Mouse (Mus musculus) forebrain, embryonic 13.5 days (tissue): ENCODE results near the gene Soat1. TPM values are rescaled to one million over a fixed set of nuclear protein-coding genes. Genes with fewer than 3 reads are reported as not detected.
A peak's percentile ranks its signal among the peaks of the same experiment; 100 is the strongest.

Source experiments
- ATAC-seq: fragments of 200-750 bp; cut with Nextera tagmentation; 2 replicates; pipeline ENCODE4 v1.8.0; 2017
- H3K27ac ChIP-seq: fragments of 300-500 bp; sonication (generic); 2 replicates; pipeline ENCODE4 v1.5.1; 2015; ENCODE audit warnings: inconsistent platforms, mild to moderate bottlenecking, moderate library complexity
- H3K27me3 ChIP-seq: fragments of 300-500 bp; sonication (generic); 2 replicates; pipeline ENCODE4 v1.6.1; 2015; ENCODE audit warnings: mild to moderate bottlenecking, inconsistent platforms
- H3K36me3 ChIP-seq: fragments of 300-500 bp; sonication (generic); 2 replicates; pipeline ENCODE4 v1.6.1; 2015; ENCODE audit warnings: mild to moderate bottlenecking, inconsistent platforms; ENCODE audit not compliant: poor library complexity, severe bottlenecking
- H3K4me1 ChIP-seq: fragments of 300-500 bp; sonication (generic); 2 replicates; pipeline ENCODE4 v1.6.1; 2015; ENCODE audit warnings: inconsistent platforms
- H3K4me2 ChIP-seq: fragments of 300-500 bp; sonication (generic); 2 replicates; pipeline ENCODE4 v1.6.1; 2015; ENCODE audit warnings: inconsistent platforms, mild to moderate bottlenecking, moderate library complexity
- H3K4me3 ChIP-seq: fragments of 300-500 bp; sonication (generic); 2 replicates; pipeline ENCODE4 v1.5.1; 2015; ENCODE audit warnings: mild to moderate bottlenecking, inconsistent platforms
- H3K9ac ChIP-seq: fragments of 300-500 bp; sonication (generic); 2 replicates; pipeline ENCODE4 v1.6.1; 2015; ENCODE audit warnings: mild to moderate bottlenecking, inconsistent platforms
- H3K9me3 ChIP-seq: fragments of 300-500 bp; sonication (generic); replicated peaks from 2 replicates; pipeline ENCODE4 v1.6.1; 2016; ENCODE audit warnings: inconsistent platforms
- WGBS: fragments of 180-500 bp; shearing (Covaris S2); methylation state at CpG from one replicate; pipeline ENCODE4 v1.1.7; 2015; 5-methylcytosine and 5-hydroxymethylcytosine counted together
- polyA plus RNA-seq: library from polyadenylated mRNA; unstranded; fragments of >200 nt; fragmentation: Nextera tagmentation; extraction: Ambion mirVana; gene quantifications from 2 replicates; pipeline ENCODE4 v1.2.1, GENCODE M21; 2015

Soat1 gene
- polyA plus RNA-seq, 1 experiment from 2014 or later, result 16.0 TPM

DNA sequence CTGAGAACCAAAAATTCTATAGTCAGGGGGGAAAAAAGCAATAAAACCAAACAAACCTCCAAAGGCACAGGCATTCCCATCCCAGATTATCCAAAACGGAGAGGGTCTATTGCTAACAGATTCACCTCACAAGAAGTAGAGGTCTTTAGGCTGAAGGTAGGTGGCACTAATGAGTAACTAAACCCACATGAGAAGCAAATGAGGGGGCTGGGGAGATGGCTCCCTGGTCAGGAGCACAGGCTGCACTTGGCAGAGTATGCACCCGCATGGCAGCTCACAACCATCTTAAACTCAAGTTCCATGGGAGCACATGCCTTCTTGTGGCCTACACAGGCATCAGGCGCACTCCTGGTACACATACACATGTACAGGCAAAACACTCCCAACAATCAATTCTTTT, 7.7 kb upstream of the Soat1 start:
- H3K36me3 ChIP-seq, result no peaks in the 10 kb centered on the region
- no peak for ATAC-seq
- H3K9ac ChIP-seq, result no peak overlapping the region
- no peaks in the 10 kb centered on the region for H3K4me1 ChIP-seq
- no peaks in the 10 kb centered on the region for H3K27me3 ChIP-seq
- H3K27ac ChIP-seq, result no peak overlapping the region
- no peak overlapping the region for H3K4me2 ChIP-seq
- no peaks in the 10 kb centered on the region for H3K9me3 ChIP-seq
- no peak overlapping the region for H3K4me3 ChIP-seq
- 84% methylated on average over 3 of the region's 3 CpGs for WGBS

DNA sequence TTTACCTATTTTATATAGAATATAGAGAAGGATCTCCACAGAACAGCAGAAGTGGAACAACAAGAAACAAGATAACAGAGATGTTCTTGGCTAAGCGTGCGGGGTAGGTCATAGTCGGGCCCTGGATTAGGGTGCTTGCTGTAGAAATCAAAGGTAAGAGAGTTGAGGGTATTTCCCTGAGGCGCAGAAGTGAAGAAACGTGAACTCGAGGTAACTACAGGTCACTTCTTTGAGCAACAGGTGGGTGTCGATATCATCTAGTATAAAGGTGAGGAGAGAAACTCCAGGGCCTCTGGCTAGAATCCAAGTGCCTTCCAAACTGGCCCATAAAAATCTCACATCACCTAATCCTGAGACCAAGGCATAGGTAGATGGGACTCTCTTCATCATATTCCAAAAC, 2.4 kb upstream of the Soat1 start:
- WGBS, result 26% methylated on average over 7 of the region's 7 CpGs

GRCm38 (mm10) chr1:156476016-156476415, 1.9 kb upstream of the Soat1 start:
- no peak overlapping the region for H3K4me3 ChIP-seq
- H3K9me3 ChIP-seq, result no peaks in the 10 kb centered on the region
- WGBS, result 29% methylated on average over 2 of the region's 2 CpGs
- no peak overlapping the region for H3K9ac ChIP-seq
- H3K4me1 ChIP-seq, result peaks cover 7% of the 10 kb centered on the region; the same call in 1 of the 2 replicates
- H3K36me3 ChIP-seq, result no peaks in the 10 kb centered on the region
- no peak for ATAC-seq
- H3K4me2 ChIP-seq, result no peak overlapping the region
- H3K27ac ChIP-seq, result no peak overlapping the region
- no peaks in the 10 kb centered on the region for H3K27me3 ChIP-seq

More for the DNA sequence above, 2.4 kb upstream of the Soat1 start:
- no peak overlapping the region for H3K27ac ChIP-seq
- no peak overlapping the region for H3K9ac ChIP-seq
- H3K4me2 ChIP-seq, result no peak overlapping the region
- no peaks in the 10 kb centered on the region for H3K36me3 ChIP-seq
- ATAC-seq, result no peak
- no peaks in the 10 kb centered on the region for H3K27me3 ChIP-seq
- H3K4me1 ChIP-seq, result peaks cover 7% of the 10 kb centered on the region; the same call in 1 of the 2 replicates
- no peaks in the 10 kb centered on the region for H3K9me3 ChIP-seq
- no peak overlapping the region for H3K4me3 ChIP-seq

DNA sequence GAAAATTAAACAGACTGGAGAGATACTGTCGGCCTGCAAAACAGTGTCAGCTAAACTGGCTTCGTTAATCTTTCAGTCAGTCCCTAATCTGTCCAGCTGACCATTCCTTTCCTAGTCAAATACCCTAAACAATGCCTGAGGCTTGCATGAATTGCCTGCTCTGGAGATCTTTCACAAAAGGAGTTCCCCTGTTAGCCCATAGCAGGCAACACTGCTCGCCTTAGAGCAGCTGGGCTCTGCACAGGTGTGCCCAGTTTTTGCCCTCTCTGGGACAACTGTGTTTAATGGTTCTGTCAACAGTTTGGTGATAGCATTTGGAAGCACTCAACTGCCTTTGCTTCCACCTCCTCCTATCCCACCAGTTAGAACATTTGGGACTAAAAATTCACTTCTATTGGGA, 723 bp upstream of the Soat1 start:
- Histone ChIP-seq H3K4me2 (no peak overlapping the region), H3K9me3 (no peaks in the 10 kb centered on the region), H3K9ac (no peak overlapping the region), H3K27me3 (no peaks in the 10 kb centered on the region), H3K27ac (no peak overlapping the region), H3K4me3 (no peak overlapping the region), H3K36me3 (no peaks in the 10 kb centered on the region), H3K4me1 (peaks cover 7% of the 10 kb centered on the region; the same call in 1 of the 2 replicates)
- no peak for ATAC-seq
- 15% methylated on average over 3 of the region's 3 CpGs for WGBS

DNA sequence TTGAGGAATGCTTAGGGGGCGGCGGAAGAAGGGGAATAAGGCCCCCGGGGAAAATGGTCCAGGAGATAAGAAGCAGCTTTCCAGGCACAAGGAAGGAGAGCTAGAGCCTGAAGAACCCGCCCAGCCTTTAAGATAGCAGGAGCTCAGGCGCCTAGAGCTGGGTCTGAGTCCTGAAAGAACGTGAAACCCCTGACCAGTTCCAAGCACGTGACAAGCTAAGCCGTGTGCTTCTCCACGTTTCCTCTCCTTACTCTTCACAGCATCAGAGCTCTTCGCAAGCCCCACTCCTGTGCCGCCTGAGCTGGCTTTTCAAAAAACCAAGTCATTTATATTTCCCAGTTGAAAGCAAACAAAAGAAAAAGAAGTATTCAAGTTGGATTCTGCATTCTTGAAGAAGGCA, 1.1 kb downstream of the Soat1 start:
- Histone ChIP-seq H3K4me1 (peaks cover 7% of the 10 kb centered on the region; the same call in 1 of the 2 replicates), H3K4me2 (peak overlapping the region; percentile 75), H3K27ac (no peak overlapping the region), H3K4me3 (peak overlapping the region; percentile 83), H3K9ac (peak overlapping the region; percentile 45), H3K9me3 (peaks cover 11% of the 10 kb centered on the region), H3K36me3 (0 out of 2 replicates have a peak, but pooled peaks cover 6% of the 10 kb centered on the region), H3K27me3 (no peaks in the 10 kb centered on the region)
- ATAC-seq, result no peak
- WGBS, result 2% methylated on average over 11 of the region's 11 CpGs

DNA sequence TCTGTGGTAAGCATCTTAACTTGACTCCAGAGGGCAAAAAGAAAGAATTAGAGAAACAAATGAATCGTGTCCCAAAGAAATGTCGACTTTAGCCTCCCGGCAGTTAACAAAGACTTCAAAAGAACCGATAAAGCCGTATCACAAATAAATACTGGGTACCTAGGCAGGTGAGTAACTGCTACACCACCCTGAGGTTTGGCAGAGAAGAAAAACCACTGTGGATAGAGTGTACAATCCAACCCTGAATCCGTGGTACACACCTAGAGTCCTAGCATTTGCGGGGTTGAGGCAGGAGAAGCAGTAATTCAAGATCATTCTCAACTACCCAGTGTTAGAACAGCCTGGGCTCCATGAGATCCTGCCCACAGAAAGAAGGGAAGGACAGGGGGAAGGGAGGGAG, 2.2 kb downstream of the Soat1 start:
- no peak for ATAC-seq
- Histone ChIP-seq H3K4me2 (no peak overlapping the region), H3K4me3 (no peak overlapping the region), H3K27ac (no peak overlapping the region), H3K9me3 (peaks cover 11% of the 10 kb centered on the region), H3K27me3 (no peaks in the 10 kb centered on the region), H3K9ac (no peak overlapping the region), H3K36me3 (0 out of 2 replicates have a peak, but pooled peaks cover 6% of the 10 kb centered on the region), H3K4me1 (peaks cover 7% of the 10 kb centered on the region; the same call in 1 of the 2 replicates)
- WGBS, result 86% methylated on average over 7 of the region's 7 CpGs

DNA sequence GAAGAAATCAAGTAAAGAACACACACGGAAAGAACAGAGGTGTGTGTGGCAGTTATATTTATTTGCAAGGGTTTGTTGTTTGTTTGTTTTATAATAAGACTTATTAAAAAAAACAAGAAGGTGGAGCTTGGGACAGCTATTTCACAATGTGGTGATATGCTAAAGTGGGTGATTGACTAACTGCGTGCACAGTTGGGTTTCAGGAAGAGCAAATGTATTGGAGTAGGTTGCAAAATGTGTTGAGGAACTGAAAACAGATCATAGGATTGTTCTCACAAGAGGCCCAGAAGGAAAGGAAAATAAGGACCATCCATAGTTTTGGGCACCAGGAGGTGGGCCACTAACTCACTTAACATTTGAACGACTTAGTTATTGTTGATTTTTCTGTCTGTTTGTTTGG, 3.1 kb downstream of the Soat1 start:
- H3K27me3 ChIP-seq, result no peaks in the 10 kb centered on the region
- H3K4me1 ChIP-seq, result peaks cover 7% of the 10 kb centered on the region; the same call in 1 of the 2 replicates
- no peak for ATAC-seq
- peaks cover 12% of the 10 kb centered on the region for H3K36me3 ChIP-seq
- no peak overlapping the region for H3K4me3 ChIP-seq
- no peak overlapping the region for H3K9ac ChIP-seq
- no peak overlapping the region for H3K27ac ChIP-seq
- 90% methylated on average over 3 of the region's 3 CpGs for WGBS
- H3K9me3 ChIP-seq, result peaks cover 11% of the 10 kb centered on the region
- no peak overlapping the region for H3K4me2 ChIP-seq

DNA sequence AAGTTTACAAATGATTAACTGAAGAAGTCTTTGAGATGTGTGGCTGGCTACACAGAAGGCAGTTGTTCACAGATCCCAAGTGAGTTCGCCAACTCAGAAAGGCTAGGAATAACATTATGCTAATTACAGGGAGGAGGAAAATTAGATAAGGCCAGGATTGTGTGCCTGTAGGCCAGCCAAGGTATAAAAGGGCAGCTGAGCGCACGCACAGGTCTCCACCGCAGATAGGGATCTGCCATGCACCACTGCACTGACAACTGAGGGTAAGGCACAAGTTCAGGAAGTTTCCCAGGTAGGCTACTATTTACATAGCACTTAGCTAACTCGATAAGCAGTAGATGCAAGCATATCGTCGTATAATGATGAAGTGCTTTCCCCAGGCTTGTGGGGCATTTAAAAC, 3.6 kb downstream of the Soat1 start:
- Histone ChIP-seq H3K27ac (no peak overlapping the region), H3K36me3 (peaks cover 17% of the 10 kb centered on the region), H3K4me3 (no peak overlapping the region), H3K9me3 (peaks cover 11% of the 10 kb centered on the region), H3K9ac (no peak overlapping the region), H3K27me3 (no peaks in the 10 kb centered on the region), H3K4me2 (no peak overlapping the region), H3K4me1 (peaks cover 7% of the 10 kb centered on the region; the same call in 1 of the 2 replicates)
- ATAC-seq, result no peak
- WGBS, result 77% methylated on average over 7 of the region's 7 CpGs

GRCm38 (mm10) chr1:156468576-156468975, 5.6 kb downstream of the Soat1 start:
- no peak for ATAC-seq
- peaks cover 7% of the 10 kb centered on the region; the same call in 1 of the 2 replicates for H3K4me1 ChIP-seq
- no peak overlapping the region for H3K9ac ChIP-seq
- peaks cover 11% of the 10 kb centered on the region for H3K9me3 ChIP-seq
- H3K27ac ChIP-seq, result no peak overlapping the region
- WGBS, result 86% methylated on average over 3 of the region's 3 CpGs
- H3K27me3 ChIP-seq, result no peaks in the 10 kb centered on the region
- no peak overlapping the region for H3K4me3 ChIP-seq
- H3K4me2 ChIP-seq, result no peak overlapping the region
- peaks cover 24% of the 10 kb centered on the region for H3K36me3 ChIP-seq

- Histone ChIP-seq H3K27ac (no peak overlapping the region), H3K9ac (no peak overlapping the region), H3K9me3 (peaks cover 11% of the 10 kb centered on the region), H3K27me3 (no peaks in the 10 kb centered on the region), H3K36me3 (peaks cover 24% of the 10 kb centered on the region), H3K4me2 (no peak overlapping the region), H3K4me3 (no peak overlapping the region), H3K4me1 (peaks cover 1% of the 10 kb centered on the region; the same call in 1 of the 2 replicates)
- WGBS, result 84% methylated on average over 12 of the region's 12 CpGs
- no peak for ATAC-seq
These were observed 6.4 kb downstream of the Soat1 start for GRCm38 (mm10) chr1:156467655-156468255.

DNA sequence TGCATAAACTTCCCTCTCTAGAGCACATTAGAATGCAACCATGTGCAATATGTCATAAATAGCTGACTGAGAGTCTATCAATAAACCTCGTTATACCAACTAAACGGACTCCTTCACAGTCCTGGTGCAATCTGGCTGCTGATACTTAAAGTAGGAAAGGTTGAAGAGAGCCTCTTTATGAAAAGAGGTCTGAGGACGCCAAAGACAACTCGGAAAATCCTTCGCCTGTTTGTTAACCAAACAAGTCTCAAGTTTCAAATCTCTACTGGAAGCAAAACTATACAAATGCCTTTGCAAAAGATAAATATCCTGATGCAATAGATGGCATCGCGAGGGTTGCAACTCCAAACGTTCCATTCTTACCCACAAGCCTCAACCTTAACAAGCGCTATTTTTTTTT, 9.2 kb downstream of the Soat1 start:
- Histone ChIP-seq H3K4me2 (no peak overlapping the region), H3K9me3 (peaks cover 11% of the 10 kb centered on the region), H3K27ac (no peak overlapping the region), H3K27me3 (no peaks in the 10 kb centered on the region), H3K36me3 (peaks cover 24% of the 10 kb centered on the region), H3K9ac (no peak overlapping the region), H3K4me1 (no peaks in the 10 kb centered on the region), H3K4me3 (no peak overlapping the region)
- WGBS, result 85% methylated on average over 9 of the region's 9 CpGs
- no peak for ATAC-seq

- Histone ChIP-seq H3K36me3 (peaks cover 19% of the 10 kb centered on the region), H3K4me1 (no peaks in the 10 kb centered on the region), H3K4me2 (no peak overlapping the region), H3K27me3 (no peaks in the 10 kb centered on the region), H3K27ac (no peak overlapping the region), H3K9ac (no peak overlapping the region), H3K9me3 (peaks cover 6% of the 10 kb centered on the region; the same call in 1 of the 2 replicates), H3K4me3 (no peak overlapping the region)
- ATAC-seq, result no peak
- 89% methylated on average over 8 of the region's 8 CpGs for WGBS
These were observed 9.9 kb downstream of the Soat1 start for GRCm38 (mm10) chr1:156463981-156464853.
